11 mouse cellular contexts compared by ENCODE assay signal in genomic region chr14:77456876-77457275, GRCm38 (mm10).
A peak's percentile ranks its signal among the peaks of the same experiment; 100 is the strongest.
DNase-seq lines count a peak whose midpoint lies in the region; ATAC-seq lines count a peak whose summit lies in the region.
"Had no signal": no experiment of that assay in that cellular context is flagged by ENCODE, and none has a peak within 500 bp of the region (broad histone marks: within the 10 kb centered on the region; RNA-seq: fewer than 3 reads in every experiment).

No protein-coding gene starts in this region.

- peak; percentile 9 for DNase-seq in heart, adult 8-10 months (ENCODE audit: low spot score)
- no peak for DNase-seq in heart, adult 9 months (ENCODE audit: low spot score in 2 of 2)
- peak; percentile 51 for DNase-seq in 3T3-L1 (ENCODE audit: low read depth, low spot score)
- DNase-seq in brain, adult 2 months (ENCODE audit: low read depth, low spot score): peak; percentile 83
- peak; percentile 18 to 42 for DNase-seq in cerebellum, postnatal 36 days
- no peak for DNase-seq in right cerebral cortex, postnatal 4 days
- DNase-seq in liver, embryonic 11.5 days (ENCODE audit: low spot score): no peak
- no peak for DNase-seq in T-cell, adult 2 months (ENCODE audit: low spot score)
- DNase-seq: adrenal gland, postnatal 25 days; kidney, postnatal 14 days had no signal

- H3K4me1 ChIP-seq in liver, embryonic 11.5 days (replicated peaks; ENCODE audit: control insufficient read depth, insufficient read depth, low read length): no peaks in the 10 kb centered on the region

- H3K4me2 ChIP-seq in liver, embryonic 11.5 days: no peak overlapping the region

- ATAC-seq in liver, embryonic 11.5 days (replicated peaks; ENCODE audit: low FRiP score): no peak

- H3K9me3 ChIP-seq in liver, embryonic 11.5 days (ENCODE audit: control insufficient read depth, low read length): no peaks in the 10 kb centered on the region

- H3K27ac ChIP-seq in liver, embryonic 11.5 days (ENCODE audit: low read depth, low read length): no peak overlapping the region

- no peak overlapping the region for H3K9ac ChIP-seq in liver, embryonic 11.5 days (ENCODE audit: low read depth, low read length)

- H3K36me3 ChIP-seq in liver, embryonic 11.5 days (ENCODE audit: control insufficient read depth, insufficient read depth, low read length): no peaks in the 10 kb centered on the region

- no peak overlapping the region for H3K4me3 ChIP-seq in liver, embryonic 11.5 days (ENCODE audit: low read depth, low read length)

- WGBS in liver, embryonic 11.5 days: 72% methylated on average over 7 of the region's 7 CpGs

- no peaks in the 10 kb centered on the region for H3K27me3 ChIP-seq in liver, embryonic 11.5 days (replicated peaks; ENCODE audit: control insufficient read depth, insufficient read depth, low read length)
- H3K27me3 ChIP-seq: CH12.LX had no signal

Comparison
In these comparisons a context has a peak if more than half of its experiments do, and no peak if none do; other contexts are left out.
1. DNase-seq: peak in heart, adult 8-10 months (single experiment), 3T3-L1 (single experiment), brain, adult 2 months (single experiment) and cerebellum, postnatal 36 days (2 of 2); none in heart, adult 9 months (0 of 2), right cerebral cortex, postnatal 4 days (single experiment), liver, embryonic 11.5 days (single experiment) and T-cell, adult 2 months (single experiment).